Mouse (Mus musculus) frontal cortex, postnatal 36 days (tissue): ENCODE data around the gene Cdc37l1.
A peak's percentile ranks its signal among the peaks of the same experiment; 100 is the strongest.

Experiments used
- DNase-seq, 2 experiments: peaks; one replicate each; pipeline ENCODE4 v3.0.0; 2022; ENCODE audit warnings: low spot score in 2 of 2

The Cdc37l1 gene

GRCm38 (mm10) chr19:29008069-29008706 is 18.0 kb downstream of the Cdc37l1 start:
- DNase-seq, result no peak

GRCm38 (mm10) chr19:29009046-29009445 is 18.9 kb downstream of the Cdc37l1 start:
- DNase-seq, result no peak

- no peak for DNase-seq
Observed at GRCm38 (mm10) chr19:29011355-29011990, 21.3 kb downstream of the Cdc37l1 start.

- DNase-seq, result no peak
Observed at GRCm38 (mm10) chr19:29014466-29015055, 24.4 kb downstream of the Cdc37l1 start.

GRCm38 (mm10) chr19:29015410-29016203 is 25.5 kb downstream of the Cdc37l1 start:
- no peak for DNase-seq

GRCm38 (mm10) chr19:29016204-29016765 is 26.1 kb downstream of the Cdc37l1 start:
- no peak for DNase-seq

- no peak for DNase-seq
Observed at GRCm38 (mm10) chr19:29016786-29017185, 26.6 kb downstream of the Cdc37l1 start.

GRCm38 (mm10) chr19:29019647-29020046 is 29.5 kb downstream of the Cdc37l1 start:
- no peak for DNase-seq

- no peak for DNase-seq
Observed at GRCm38 (mm10) chr19:29021754-29022345, 31.7 kb downstream of the Cdc37l1 start.

GRCm38 (mm10) chr19:29024391-29024947 is 34.3 kb downstream of the Cdc37l1 start:
- DNase-seq, result peak in 1 of 2 experiments; percentile 54

- no peak for DNase-seq
Observed at GRCm38 (mm10) chr19:29031788-29032187, 41.6 kb downstream of the Cdc37l1 start.

GRCm38 (mm10) chr19:29032662-29033061 is 42.5 kb downstream of the Cdc37l1 start:
- no peak for DNase-seq

- no peak for DNase-seq
Observed at GRCm38 (mm10) chr19:29037026-29037425, 46.9 kb downstream of the Cdc37l1 start.

- DNase-seq, result no peak
Observed at GRCm38 (mm10) chr19:29037541-29037940, 47.4 kb downstream of the Cdc37l1 start.

- no peak for DNase-seq
Observed at GRCm38 (mm10) chr19:29039334-29039733, 49.2 kb downstream of the Cdc37l1 start.

GRCm38 (mm10) chr19:29040206-29040605 is 50.1 kb downstream of the Cdc37l1 start:
- DNase-seq, result no peak

GRCm38 (mm10) chr19:29042143-29042542 is 52.0 kb downstream of the Cdc37l1 start:
- DNase-seq, result no peak

- no peak for DNase-seq
Observed at GRCm38 (mm10) chr19:29042647-29043046, 52.5 kb downstream of the Cdc37l1 start.

- DNase-seq, result no peak
Observed at GRCm38 (mm10) chr19:29044353-29044768, 54.2 kb downstream of the Cdc37l1 start.

- DNase-seq, result no peak
Observed at GRCm38 (mm10) chr19:29045369-29045768, 55.2 kb downstream of the Cdc37l1 start.

- DNase-seq, result no peak
Observed at GRCm38 (mm10) chr19:29045956-29046650, 56.0 kb downstream of the Cdc37l1 start.
